Mouse (Mus musculus) heart, adult 2 months (tissue): ENCODE measurements at regions not wholly inside any gene's neighbourhood (a gene's known extent, or its start where the extent isn't known, plus 50 kb on each side); places are given as distances from the start of the nearest gene placed in this dataset.

Source experiments
- CTCF ChIP-seq: fragments of 200-600 bp; IDR thresholded peaks from 2 replicates; pipeline ENCODE4 v1.8.1; 2022; ENCODE audit warnings: antibody characterized with exemption, mild to moderate bottlenecking, moderate library complexity
- POLR2A ChIP-seq: fragments of 200-500 bp; IDR thresholded peaks from 2 replicates; pipeline ENCODE4 v1.6.1; 2011; ENCODE audit warnings: mild to moderate bottlenecking, low read depth, low read length, control low read depth; ENCODE audit not compliant: insufficient read depth

DNA sequence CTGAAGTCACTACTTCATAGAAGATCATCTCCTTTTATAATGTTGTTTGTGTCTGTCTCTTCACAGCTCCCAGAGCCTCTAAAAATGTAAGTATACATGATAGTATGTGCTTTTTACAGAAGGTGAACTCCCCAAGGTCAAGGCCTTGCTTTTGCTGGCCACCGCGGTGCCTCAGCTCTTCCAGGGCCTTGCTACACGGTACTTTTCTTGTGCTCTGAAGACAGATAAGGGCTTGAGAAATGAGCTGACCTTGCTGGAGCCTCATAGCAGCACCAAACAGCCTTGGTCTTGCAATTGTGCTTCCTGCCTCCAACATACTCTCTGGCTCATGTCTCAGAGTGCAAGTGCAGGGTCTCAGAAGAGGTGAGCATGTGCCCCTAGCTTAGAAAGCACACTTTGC, 481.3 kb downstream of the 1700129C05Rik start:
- TF ChIP-seq POLR2A (no peak), CTCF (no peak)
